Mouse (Mus musculus) forebrain, postnatal 0 days (tissue): ENCODE data around the gene Tasp1. TPM values are rescaled to one million over a fixed set of nuclear protein-coding genes. Genes with fewer than 3 reads are reported as not detected.
"Not testable (repeated sequence)": the region's sequence is repeated elsewhere in the genome, so short reads cannot be mapped to it uniquely, and the experiment has no call there.

Experiments used
- ATAC-seq: fragments of 200-750 bp; cut with Nextera tagmentation; 2 replicates; pipeline ENCODE4 v1.8.0; 2017; ENCODE audit warnings: mild to moderate bottlenecking, moderate library complexity
- DNase-seq: peaks from one replicate; pipeline ENCODE4 v3.0.0-alpha.2; 2015
- H3K27ac ChIP-seq: fragments of 300-500 bp; sonication (generic); 2 replicates; pipeline ENCODE4 v1.5.1; 2014; ENCODE audit warnings: low read depth, mild to moderate bottlenecking, antibody characterized with exemption, low read length, moderate library complexity, mixed read lengths
- H3K27me3 ChIP-seq: fragments of 300-500 bp; sonication (generic); 2 replicates; pipeline ENCODE4 v1.6.1; 2014; ENCODE audit warnings: mild to moderate bottlenecking, low read length, mixed read lengths; ENCODE audit not compliant: insufficient read depth
- H3K36me3 ChIP-seq: fragments of 300-500 bp; sonication (generic); 2 replicates; pipeline ENCODE4 v1.6.1; 2014; ENCODE audit warnings: mild to moderate bottlenecking, moderate library complexity; ENCODE audit not compliant: insufficient read depth
- H3K4me1 ChIP-seq: fragments of 300-500 bp; sonication (generic); 2 replicates; pipeline ENCODE4 v1.6.1; 2014; ENCODE audit warnings: antibody characterized with exemption; ENCODE audit not compliant: insufficient read depth
- H3K4me2 ChIP-seq: fragments of 300-500 bp; sonication (generic); 2 replicates; pipeline ENCODE4 v1.6.1; 2014; ENCODE audit warnings: low read depth, mild to moderate bottlenecking, moderate library complexity
- H3K4me3 ChIP-seq: fragments of 300-500 bp; sonication (generic); 2 replicates; pipeline ENCODE4 v1.5.1; 2014; ENCODE audit warnings: low read depth, low read length, mixed read lengths
- H3K9ac ChIP-seq: fragments of 300-500 bp; sonication (generic); 2 replicates; pipeline ENCODE4 v1.6.1; 2014; ENCODE audit warnings: mild to moderate bottlenecking
- H3K9me3 ChIP-seq: fragments of 300-500 bp; sonication (generic); 2 replicates; pipeline ENCODE4 v1.6.1; 2016; ENCODE audit warnings: low read length
- CTCF ChIP-seq: sonication (generic); IDR thresholded peaks from 2 replicates; pipeline ENCODE4 v1.5.1; 2016; ENCODE audit warnings: antibody characterized with exemption, control low read depth, low read depth
- WGBS: fragments of 180-500 bp; shearing (Covaris S2); extraction: QIAGEN DNeasy Blood & Tissue Kit; methylation state at CpG from one replicate; pipeline ENCODE4 v1.1.7; 2014; 5-methylcytosine and 5-hydroxymethylcytosine counted together
- polyA plus RNA-seq: library from polyadenylated mRNA; unstranded; fragments of >200 nt; fragmentation: Nextera tagmentation; extraction: Ambion mirVana; gene quantifications from 2 replicates; pipeline ENCODE4 v1.2.1, GENCODE M21; 2015
- total RNA-seq: library from RNA; depleted of rRNA; stranded (reverse); fragments of >200 nt; gene quantifications from 2 replicates; pipeline ENCODE4 v1.2.3, GENCODE M21; 2014

Gene Tasp1
- total and polyA plus RNA-seq, 2 experiments from 2014 or later = 23.6 to 25.0 TPM

DNA sequence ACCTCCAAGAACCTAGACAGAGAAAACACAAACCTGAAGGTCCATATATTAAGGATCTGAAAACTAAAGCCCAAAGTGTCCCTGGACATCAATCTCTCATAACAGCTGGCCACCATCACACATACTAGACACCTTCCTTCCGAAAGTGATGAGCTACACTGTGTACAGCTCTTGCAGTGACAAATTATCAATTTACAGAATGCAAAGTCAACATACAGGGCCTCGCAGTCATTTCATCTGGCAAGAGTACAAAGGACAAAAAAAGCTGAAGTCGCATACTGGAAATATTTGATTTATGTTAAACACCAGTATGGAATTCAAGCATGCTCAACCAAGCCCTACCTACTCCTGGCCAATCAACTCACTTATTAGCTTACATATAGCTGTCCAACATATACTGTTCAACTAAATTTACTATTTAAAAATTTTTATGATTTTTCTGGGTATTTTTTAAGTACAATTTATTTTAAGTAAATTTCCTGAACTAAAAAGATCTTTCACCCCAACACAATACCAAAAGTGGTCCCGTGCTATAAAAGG is 132.5 kb downstream of the Tasp1 start:
- TF ChIP-seq CTCF = no peak

DNA sequence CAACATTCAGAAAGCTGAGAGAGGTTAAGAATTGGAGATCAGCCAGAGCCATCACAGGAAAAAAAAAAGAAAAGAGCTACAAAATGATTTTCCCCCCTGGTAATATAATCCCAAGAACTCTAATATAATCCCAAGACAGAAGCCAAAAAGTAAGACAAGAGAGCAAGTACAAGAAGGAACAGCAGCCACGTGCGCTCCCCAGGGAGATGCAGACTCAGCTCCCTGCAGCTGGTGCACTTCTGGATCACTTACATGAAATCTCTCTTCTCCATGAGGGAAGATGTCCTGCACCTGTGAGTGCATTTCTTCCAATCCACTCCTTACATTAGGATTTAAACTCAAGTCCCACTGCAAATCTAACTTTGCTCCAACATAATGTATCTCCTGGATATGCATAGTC is 134.4 kb downstream of the Tasp1 start:
- Histone ChIP-seq H3K4me3 (no peak overlapping the region), H3K4me1 (no peaks in the 10 kb centered on the region), H3K27me3 (no peaks in the 10 kb centered on the region), H3K36me3 (no peaks in the 10 kb centered on the region), H3K9me3 (no peaks in the 10 kb centered on the region), H3K27ac (no peak overlapping the region), H3K9ac (no peak overlapping the region), H3K4me2 (no peak overlapping the region)
- WGBS = 79% methylated on average over 2 of the region's 2 CpGs
- no peak for TF ChIP-seq CTCF
- DNase-seq (no peak), ATAC-seq (no peak)

More for the DNA sequence above, 132.5 kb downstream of the Tasp1 start:
- Histone ChIP-seq H3K4me1 (no peaks in the 10 kb centered on the region), H3K36me3 (no peaks in the 10 kb centered on the region), H3K9ac (no peak overlapping the region), H3K27me3 (no peaks in the 10 kb centered on the region), H3K27ac (no peak overlapping the region), H3K9me3 (no peaks in the 10 kb centered on the region), H3K4me3 (no peak overlapping the region), H3K4me2 (no peak overlapping the region)
- WGBS = 91% methylated on average over 4 of the region's 4 CpGs
- ATAC-seq (no peak), DNase-seq (no peak)

DNA sequence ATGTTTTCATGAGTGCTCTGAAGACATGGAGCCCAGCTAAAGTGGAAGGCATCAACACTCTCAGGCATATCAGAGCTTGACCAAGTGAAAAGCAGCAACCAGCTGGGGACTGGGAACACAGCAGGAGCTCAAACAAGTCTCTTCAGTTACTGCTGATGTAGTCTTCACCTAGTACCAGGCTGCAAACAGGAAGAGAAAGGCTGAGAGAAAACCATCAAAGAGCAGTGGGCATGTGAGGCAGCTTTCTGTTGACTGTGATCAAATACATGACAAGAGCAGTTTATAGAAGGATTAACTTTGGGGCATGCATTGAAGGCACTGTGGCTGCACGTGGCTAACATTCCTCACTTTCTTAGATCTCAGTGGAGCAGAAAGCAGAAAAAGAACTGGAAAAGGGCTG is 141.7 kb downstream of the Tasp1 start:
- no peak for DNase-seq
- Histone ChIP-seq H3K27ac (no peak overlapping the region), H3K27me3 (no peaks in the 10 kb centered on the region), H3K9ac (no peak overlapping the region), H3K4me1 (no peaks in the 10 kb centered on the region), H3K9me3 (no peaks in the 10 kb centered on the region), H3K4me3 (no peak overlapping the region), H3K36me3 (no peaks in the 10 kb centered on the region), H3K4me2 (no peak overlapping the region)
- no peak for ATAC-seq
- WGBS = 5% methylated on average over 1 of the region's 1 CpGs
- TF ChIP-seq CTCF = no peak

DNA sequence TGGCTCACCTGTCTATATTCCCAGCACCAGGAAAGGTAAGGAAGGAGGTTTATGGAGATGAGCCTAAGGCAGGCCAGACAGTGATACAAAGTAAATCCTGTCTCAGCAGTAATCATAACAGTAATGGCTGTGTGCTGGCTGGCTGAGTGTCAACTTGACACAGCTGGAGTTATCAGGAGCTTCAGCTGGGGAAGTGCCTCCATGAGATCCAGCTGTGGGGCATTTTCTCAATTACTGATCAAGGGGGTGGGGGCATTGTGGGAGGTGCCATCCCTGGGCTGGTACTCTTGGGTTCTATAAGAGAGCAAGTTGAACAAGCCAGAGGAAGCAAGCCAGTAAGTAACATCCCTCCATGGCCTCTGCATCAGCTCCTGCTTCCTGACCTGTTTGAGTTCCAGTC is 145.2 kb downstream of the Tasp1 start:
- H3K36me3 ChIP-seq, DNase-seq, H3K27me3 ChIP-seq, H3K27ac ChIP-seq, H3K4me2 ChIP-seq, ATAC-seq, H3K9me3 ChIP-seq, H3K4me3 ChIP-seq, H3K9ac ChIP-seq, H3K4me1 ChIP-seq: not testable (repeated sequence)

DNA sequence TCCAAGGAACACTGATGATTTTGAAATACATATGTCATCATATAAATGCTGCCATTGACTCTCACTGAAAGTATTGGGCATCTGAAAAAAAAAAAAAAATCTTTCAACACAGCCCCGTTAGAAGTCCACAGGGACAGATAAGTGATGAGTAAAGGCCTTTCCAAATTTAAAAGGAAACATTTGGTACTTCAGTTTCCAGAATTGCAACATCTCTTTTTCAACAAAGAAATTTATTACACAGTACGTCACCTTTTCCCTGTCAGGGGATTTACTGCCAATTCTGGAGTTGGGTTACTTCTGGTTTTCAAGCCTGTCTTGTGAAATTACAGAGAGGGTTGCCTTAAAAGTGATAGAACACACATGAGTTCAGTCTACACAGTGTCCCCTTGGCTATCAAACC is 146.8 kb downstream of the Tasp1 start:
- Histone ChIP-seq H3K4me3 (no peak overlapping the region), H3K4me1 (no peaks in the 10 kb centered on the region), H3K4me2 (no peak overlapping the region), H3K9me3 (no peaks in the 10 kb centered on the region), H3K27ac (no peak overlapping the region), H3K9ac (no peak overlapping the region), H3K27me3 (no peaks in the 10 kb centered on the region), H3K36me3 (no peaks in the 10 kb centered on the region)
- DNase-seq = no peak
- no peak for TF ChIP-seq CTCF
- no peak for ATAC-seq
- 83% methylated on average over 2 of the region's 2 CpGs for WGBS

DNA sequence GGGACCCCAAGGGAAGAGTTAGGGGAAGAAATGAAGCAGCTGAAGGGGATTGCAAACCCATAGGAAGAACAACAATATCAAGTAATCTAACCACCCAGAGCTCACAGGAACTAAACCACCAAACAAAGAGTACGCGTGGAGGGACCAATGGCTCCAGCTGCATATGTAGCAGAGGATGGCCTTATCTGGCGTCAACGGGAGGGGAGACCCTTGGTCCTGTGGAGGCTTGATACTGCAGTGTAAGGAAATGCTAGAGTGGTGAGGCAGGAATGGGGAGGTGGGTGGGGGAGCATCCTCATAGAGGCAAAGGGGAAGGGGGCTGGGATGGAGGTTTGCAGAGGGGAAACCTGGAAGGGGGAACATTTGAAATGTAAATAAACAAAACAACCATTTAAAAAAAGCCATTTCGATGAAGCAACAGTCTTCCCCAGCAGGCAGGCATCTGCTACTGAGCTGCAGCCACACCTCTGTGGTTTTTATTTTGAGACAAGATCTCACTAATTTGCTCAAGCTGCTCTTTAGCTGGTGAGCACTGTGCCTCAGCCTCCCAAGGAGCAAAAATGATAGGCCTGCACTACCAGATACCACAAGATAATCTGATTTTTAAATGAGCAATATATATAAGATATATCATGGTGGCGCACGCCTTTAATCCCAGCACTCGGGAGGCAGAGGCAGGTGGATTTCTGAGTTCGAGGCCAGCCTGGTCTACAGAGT is 160.0 kb downstream of the Tasp1 start:
- Histone ChIP-seq H3K4me1 (no peaks in the 10 kb centered on the region), H3K4me2 (no peak overlapping the region), H3K27me3 (no peaks in the 10 kb centered on the region), H3K4me3 (no peak overlapping the region), H3K36me3 (no peaks in the 10 kb centered on the region), H3K27ac (no peak overlapping the region), H3K9ac (no peak overlapping the region), H3K9me3 (no peaks in the 10 kb centered on the region)
- no peak for ATAC-seq
- no peak for TF ChIP-seq CTCF
- DNase-seq = no peak
- 95% methylated on average over 9 of the region's 9 CpGs for WGBS

DNA sequence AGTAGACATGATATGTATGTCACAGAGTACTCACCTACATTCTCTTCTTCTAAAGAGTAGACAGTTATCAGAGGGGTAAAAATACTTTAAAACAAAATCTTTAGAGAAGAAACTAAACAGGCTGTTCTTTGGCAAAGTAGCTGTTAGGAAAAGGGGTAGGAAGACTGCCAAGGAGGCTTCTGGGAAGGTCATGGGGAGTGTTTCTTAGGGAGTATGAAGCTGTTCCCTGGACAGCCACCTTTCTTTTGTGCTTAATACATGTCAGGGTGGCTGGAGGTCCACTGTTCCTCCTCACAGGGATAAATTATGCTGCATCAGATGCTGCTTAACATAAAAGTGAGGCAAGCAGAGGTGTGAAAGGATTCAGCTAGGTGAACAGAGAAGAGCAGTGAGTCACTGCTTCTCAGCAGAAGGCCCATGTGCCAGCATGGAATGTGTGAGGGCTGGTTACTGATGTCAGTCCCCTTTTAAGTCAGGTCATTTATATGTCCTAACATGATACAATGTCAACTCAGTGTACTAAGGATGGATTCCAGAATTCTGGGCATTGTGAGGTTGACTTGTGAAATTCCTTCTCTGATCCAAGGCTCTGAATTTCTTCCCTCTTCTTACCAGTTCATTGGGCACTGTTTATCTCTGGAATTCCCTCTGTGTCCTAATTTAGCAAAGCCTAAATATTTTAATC is 175.1 kb downstream of the Tasp1 start:
- H3K27ac ChIP-seq = no peak overlapping the region

More for the DNA sequence above, 175.1 kb downstream of the Tasp1 start:
- Histone ChIP-seq H3K9me3 (no peaks in the 10 kb centered on the region), H3K4me1 (no peaks in the 10 kb centered on the region), H3K9ac (no peak overlapping the region), H3K36me3 (no peaks in the 10 kb centered on the region), H3K4me2 (no peak overlapping the region), H3K4me3 (no peak overlapping the region), H3K27me3 (no peaks in the 10 kb centered on the region)
- ATAC-seq (no peak), DNase-seq (no peak)
- TF ChIP-seq CTCF = no peak
